ENCODE assay signal across 20 mouse cellular contexts in genomic region chr10:96330639-96331487, GRCm38 (mm10).
DNase-seq lines count a peak whose midpoint lies in the region; ATAC-seq and TF ChIP-seq lines count a peak whose summit lies in the region.
"Had no signal": no experiment of that assay in that cellular context is flagged by ENCODE, and none has a peak within 500 bp of the region (broad histone marks: within the 10 kb centered on the region; RNA-seq: fewer than 3 reads in every experiment).

No protein-coding gene starts in this region.

- H3K4me3 ChIP-seq in hindbrain, embryonic 10.5 days, result no peak overlapping the region
- no peak overlapping the region for H3K4me3 ChIP-seq in hindbrain, embryonic 13.5 days
- no peak overlapping the region for H3K4me3 ChIP-seq in midbrain, embryonic 10.5 days
- no peak overlapping the region for H3K4me3 ChIP-seq in midbrain, postnatal 0 days (ENCODE audit: low read depth, low read length)
- H3K4me3 ChIP-seq: embryonic facial prominence, embryonic 12.5 days; midbrain, embryonic 15.5 days; neural tube, embryonic 12.5 days had no signal

- TF ChIP-seq CTCF in midbrain, postnatal 0 days (IDR thresholded peaks at IDR 0.05), result no peak

- ATAC-seq in hindbrain, embryonic 13.5 days (ENCODE audit: low FRiP score), result no peak
- no peak for ATAC-seq in midbrain, postnatal 0 days (ENCODE audit: low FRiP score)
- peak; percentile 17; the same call in 1 of the 2 replicates for ATAC-seq in megakaryocyte, adult 5-6 weeks (ENCODE audit: poor library complexity, severe bottlenecking)
- no peak for ATAC-seq in megakaryocyte-erythroid progenitor cell, adult 5-6 weeks (replicated peaks; ENCODE audit: low FRiP score, low TSS enrichment, poor library complexity, severe bottlenecking)
- ATAC-seq: activated CD4-positive, CD25-positive, alpha-beta regulatory T cell, adult 4 months; midbrain, embryonic 15.5 days; Patski had no signal

- WGBS in hindbrain, embryonic 10.5 days, result 44% methylated on average over 6 of the region's 6 CpGs
- WGBS in hindbrain, embryonic 13.5 days, result 24% methylated on average over 6 of the region's 6 CpGs
- 57% methylated on average over 6 of the region's 6 CpGs for WGBS in midbrain, embryonic 10.5 days
- 41% methylated on average over 6 of the region's 6 CpGs for WGBS in midbrain, postnatal 0 days

- H3K9me3 ChIP-seq in hindbrain, embryonic 10.5 days, result no peaks in the 10 kb centered on the region
- H3K9me3 ChIP-seq in hindbrain, embryonic 13.5 days, result no peaks in the 10 kb centered on the region
- no peaks in the 10 kb centered on the region for H3K9me3 ChIP-seq in midbrain, embryonic 10.5 days (replicated peaks)
- H3K9me3 ChIP-seq in midbrain, postnatal 0 days (ENCODE audit: low read length), result no peaks in the 10 kb centered on the region
- H3K9me3 ChIP-seq: embryonic facial prominence, embryonic 12.5 days; midbrain, embryonic 15.5 days; neural tube, embryonic 12.5 days had no signal

- peak overlapping the region; percentile 66; the same call in 1 of the 2 replicates for H3K27ac ChIP-seq in hindbrain, embryonic 10.5 days
- H3K27ac ChIP-seq in hindbrain, embryonic 13.5 days, result no peak overlapping the region
- peak overlapping the region; percentile 28; the same call in 1 of the 2 replicates for H3K27ac ChIP-seq in midbrain, embryonic 10.5 days (replicated peaks)
- H3K27ac ChIP-seq in midbrain, postnatal 0 days (ENCODE audit: low read depth, low read length), result no peak overlapping the region
- H3K27ac ChIP-seq: embryonic facial prominence, embryonic 12.5 days; midbrain, embryonic 15.5 days; neural tube, embryonic 12.5 days had no signal

- DNase-seq in hindbrain, embryonic 10.5 days (ENCODE audit: low spot score), result no peak
- DNase-seq in midbrain, embryonic 10.5 days (ENCODE audit: low spot score), result no peak
- DNase-seq in midbrain, postnatal 0 days (ENCODE audit: low spot score), result no peak
- peak; percentile 19 for DNase-seq in forelimb bud, embryonic 11.5 days (ENCODE audit: low read depth, low spot score)
- DNase-seq in right cerebral cortex, postnatal 14 days, result no peak
- DNase-seq: adrenal gland, postnatal 14 days; cerebellum, adult 2 months; heart, postnatal 4 days; kidney, postnatal 25 days; liver; lung, adult 2 months; thymus, adult 18-20 months had no signal

- no peaks in the 10 kb centered on the region for H3K27me3 ChIP-seq in hindbrain, embryonic 10.5 days (ENCODE audit: insufficient read depth, poor library complexity, severe bottlenecking)
- H3K27me3 ChIP-seq in hindbrain, embryonic 13.5 days, result no peaks in the 10 kb centered on the region
- H3K27me3 ChIP-seq in midbrain, embryonic 10.5 days (ENCODE audit: low read depth, poor library complexity, severe bottlenecking), result no peaks in the 10 kb centered on the region
- H3K27me3 ChIP-seq in midbrain, postnatal 0 days (ENCODE audit: insufficient read depth, low read length), result no peaks in the 10 kb centered on the region
- H3K27me3 ChIP-seq: embryonic facial prominence, embryonic 12.5 days; midbrain, embryonic 15.5 days; neural tube, embryonic 12.5 days; Patski had no signal

- H3K4me2 ChIP-seq in hindbrain, embryonic 13.5 days, result no peak overlapping the region
- H3K4me2 ChIP-seq in midbrain, postnatal 0 days (ENCODE audit: low read depth, low read length, poor library complexity, severe bottlenecking), result no peak overlapping the region
- H3K4me2 ChIP-seq: embryonic facial prominence, embryonic 12.5 days; midbrain, embryonic 15.5 days; neural tube, embryonic 12.5 days had no signal

- no peak overlapping the region for H3K9ac ChIP-seq in hindbrain, embryonic 13.5 days
- no peak overlapping the region for H3K9ac ChIP-seq in midbrain, postnatal 0 days (replicated peaks; ENCODE audit: low read length, poor library complexity, severe bottlenecking)
- H3K9ac ChIP-seq: embryonic facial prominence, embryonic 12.5 days; midbrain, embryonic 15.5 days; neural tube, embryonic 12.5 days had no signal

- H3K4me1 ChIP-seq in hindbrain, embryonic 10.5 days (replicated peaks), result peaks cover 28% of the 10 kb centered on the region
- H3K4me1 ChIP-seq in hindbrain, embryonic 13.5 days (replicated peaks), result no peaks in the 10 kb centered on the region
- H3K4me1 ChIP-seq in midbrain, embryonic 10.5 days, result peaks cover 26% of the 10 kb centered on the region
- no peaks in the 10 kb centered on the region for H3K4me1 ChIP-seq in midbrain, postnatal 0 days (ENCODE audit: insufficient read depth, low read length)
- H3K4me1 ChIP-seq: embryonic facial prominence, embryonic 12.5 days; midbrain, embryonic 15.5 days; neural tube, embryonic 12.5 days had no signal

- no peaks in the 10 kb centered on the region for H3K36me3 ChIP-seq in hindbrain, embryonic 10.5 days
- no peaks in the 10 kb centered on the region for H3K36me3 ChIP-seq in hindbrain, embryonic 13.5 days
- H3K36me3 ChIP-seq in midbrain, embryonic 10.5 days, result no peaks in the 10 kb centered on the region
- H3K36me3 ChIP-seq in midbrain, postnatal 0 days (ENCODE audit: insufficient read depth, low read length), result no peaks in the 10 kb centered on the region
- H3K36me3 ChIP-seq: embryonic facial prominence, embryonic 12.5 days; midbrain, embryonic 15.5 days; neural tube, embryonic 12.5 days had no signal

Comparison
In these comparisons a context has a peak if more than half of its experiments do, and no peak if none do; other contexts are left out.
1. H3K27ac ChIP-seq: peak in hindbrain, embryonic 10.5 days (single experiment) and midbrain, embryonic 10.5 days (single experiment); none in hindbrain, embryonic 13.5 days (single experiment) and midbrain, postnatal 0 days (single experiment).